Mouse (Mus musculus): ENCODE measurements around the gene Rnf115. TPM values are rescaled to one million over a fixed set of nuclear protein-coding genes. Genes with fewer than 3 reads are reported as not detected.

Gene Rnf115
- polyA plus RNA-seq, 1 experiment from 2014 or later: 46.1 TPM

- WGBS: under 1% methylated on average over 35 of the region's 35 CpGs
- H3K4me1 ChIP-seq (replicated peaks): peaks cover 13% of the 10 kb centered on the region; the same call in 1 of the 2 replicates
- peak within 1 kb of the TSS; percentile 87 for H3K9ac ChIP-seq
- H3K27ac ChIP-seq: peak within 1 kb of the TSS; percentile 95
- no peaks in the 10 kb centered on the region for H3K9me3 ChIP-seq
- peak; percentile 87 for ATAC-seq
- H3K4me2 ChIP-seq (replicated peaks): peak within 1 kb of the TSS; percentile 89
- no peaks in the 10 kb centered on the region for H3K27me3 ChIP-seq (replicated peaks)
- H3K36me3 ChIP-seq: peaks cover 6% of the 10 kb centered on the region; the same call in 1 of the 2 replicates
- peak within 1 kb of the TSS; percentile 91 for H3K4me3 ChIP-seq (replicated peaks)
Observed at GRCm38 (mm10) chr3:96696198-96696765, 31.2 kb upstream of the Rnf115 start, which contains the start of gene Pias3. Gene Pias3, plus strand, starts transcription at chr3:96696384.

DNA sequence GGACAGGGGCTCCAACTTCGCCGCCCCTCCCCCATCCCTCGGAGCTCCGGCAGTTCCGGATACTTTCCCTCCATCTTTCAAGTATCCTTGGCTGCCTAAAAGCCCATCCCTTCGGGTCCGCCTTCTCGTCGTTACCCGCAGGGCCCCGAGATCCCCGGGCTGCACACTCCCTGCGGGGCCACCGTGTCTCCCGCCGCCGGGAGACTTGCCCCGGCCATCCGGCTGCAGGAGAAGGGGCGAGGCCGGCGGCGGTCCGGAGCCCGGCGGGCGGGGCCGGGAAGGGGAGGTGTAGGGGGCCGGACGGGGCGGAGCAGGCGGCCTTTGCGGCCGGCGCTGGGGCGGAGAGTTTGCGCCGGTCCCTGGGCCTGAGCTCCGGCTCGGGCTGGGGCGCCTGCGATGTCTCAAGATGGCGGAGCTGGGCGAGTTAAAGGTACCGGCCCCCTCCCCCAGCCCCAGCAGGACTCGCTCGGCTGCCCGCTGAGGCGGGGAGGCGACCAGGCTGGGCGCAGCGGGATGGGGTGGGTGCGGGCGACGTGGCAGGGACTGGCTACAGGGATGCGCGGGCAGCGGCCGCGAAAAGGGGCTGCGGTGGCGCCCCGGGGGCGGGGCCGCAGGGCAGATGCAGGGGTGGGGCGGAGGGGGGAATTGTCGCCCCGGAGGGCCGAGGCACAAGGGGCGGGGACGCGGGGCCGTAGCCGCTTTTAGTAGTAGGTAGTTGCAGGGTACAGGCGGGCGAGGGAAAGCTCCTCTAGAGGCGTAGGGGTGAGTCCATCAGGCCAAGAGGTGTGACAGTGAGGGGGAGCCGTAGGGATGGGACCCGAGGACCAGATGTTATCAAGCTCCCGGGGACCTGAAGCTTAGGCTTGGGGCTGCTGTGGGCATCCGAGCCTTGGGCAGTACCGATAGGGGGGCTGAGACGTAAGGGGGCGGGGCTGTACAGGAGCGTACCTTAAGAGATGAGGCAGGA is 30.4 kb upstream of the Rnf115 start:
- H3K9ac ChIP-seq: peak overlapping the region; percentile 87
- WGBS: under 1% methylated on average over 80 of the region's 85 CpGs

GRCm38 (mm10) chr3:96698993-96699690 is 28.3 kb upstream of the Rnf115 start:
- WGBS: 55% methylated on average over 19 of the region's 19 CpGs

More for the DNA sequence above, 30.4 kb upstream of the Rnf115 start:
- Histone ChIP-seq H3K36me3 (peaks cover 13% of the 10 kb centered on the region; the same call in 1 of the 2 replicates), H3K27ac (peak overlapping the region; percentile 95), H3K4me1 (replicated peaks) (peaks cover 13% of the 10 kb centered on the region; the same call in 1 of the 2 replicates), H3K4me3 (replicated peaks) (peak overlapping the region; percentile 91), H3K9me3 (no peaks in the 10 kb centered on the region), H3K27me3 (replicated peaks) (no peaks in the 10 kb centered on the region), H3K4me2 (replicated peaks) (peak overlapping the region; percentile 89)
- peak; percentile 97 for ATAC-seq

DNA sequence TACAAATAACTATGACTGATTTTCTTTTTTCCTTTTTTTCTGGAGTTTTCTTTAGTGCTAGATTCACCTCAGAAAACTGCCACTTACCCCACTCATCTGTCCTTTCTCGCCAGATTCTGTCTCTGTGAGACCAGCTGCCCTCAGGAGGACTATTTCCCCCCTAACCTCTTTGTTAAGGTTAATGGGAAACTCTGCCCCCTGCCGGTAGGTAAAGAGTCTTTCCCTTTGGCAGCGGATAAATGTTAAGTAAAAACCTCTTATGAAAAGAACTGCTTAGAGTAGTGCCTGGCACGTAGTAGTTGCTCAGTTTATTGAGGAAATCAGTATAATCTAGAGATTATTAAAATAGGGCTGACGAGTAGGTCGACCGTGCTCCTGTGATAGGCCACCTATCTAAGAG is 27.1 kb upstream of the Rnf115 start:
- ATAC-seq: no peak
- WGBS: 60% methylated on average over 7 of the region's 7 CpGs
- Histone ChIP-seq H3K36me3 (peaks cover 40% of the 10 kb centered on the region), H3K27me3 (replicated peaks) (no peaks in the 10 kb centered on the region), H3K27ac (no peak overlapping the region), H3K4me3 (replicated peaks) (no peak overlapping the region), H3K4me1 (replicated peaks) (peaks cover 13% of the 10 kb centered on the region; the same call in 1 of the 2 replicates), H3K9ac (no peak overlapping the region), H3K4me2 (replicated peaks) (no peak overlapping the region), H3K9me3 (no peaks in the 10 kb centered on the region)

More at GRCm38 (mm10) chr3:96698993-96699690, 28.3 kb upstream of the Rnf115 start:
- no peak overlapping the region for H3K9ac ChIP-seq
- peaks cover 13% of the 10 kb centered on the region; the same call in 1 of the 2 replicates for H3K4me1 ChIP-seq (replicated peaks)
- no peak overlapping the region for H3K4me2 ChIP-seq (replicated peaks)
- no peaks in the 10 kb centered on the region for H3K27me3 ChIP-seq (replicated peaks)
- H3K27ac ChIP-seq: no peak overlapping the region
- ATAC-seq: no peak
- no peak overlapping the region for H3K4me3 ChIP-seq (replicated peaks)
- no peaks in the 10 kb centered on the region for H3K9me3 ChIP-seq
- peaks cover 29% of the 10 kb centered on the region for H3K36me3 ChIP-seq

GRCm38 (mm10) chr3:96701003-96701402 is 26.5 kb upstream of the Rnf115 start:
- ATAC-seq: no peak
- 90% methylated on average over 4 of the region's 4 CpGs for WGBS
- H3K27me3 ChIP-seq (replicated peaks): no peaks in the 10 kb centered on the region
- H3K4me3 ChIP-seq (replicated peaks): no peak overlapping the region
- H3K9me3 ChIP-seq: no peaks in the 10 kb centered on the region
- no peak overlapping the region for H3K4me2 ChIP-seq (replicated peaks)
- H3K4me1 ChIP-seq (replicated peaks): peaks cover 10% of the 10 kb centered on the region; the same call in 1 of the 2 replicates
- H3K9ac ChIP-seq: no peak overlapping the region
- no peak overlapping the region for H3K27ac ChIP-seq
- peaks cover 40% of the 10 kb centered on the region for H3K36me3 ChIP-seq

- no peak overlapping the region for H3K4me3 ChIP-seq (replicated peaks)
- H3K27ac ChIP-seq: no peak overlapping the region
- no peaks in the 10 kb centered on the region for H3K9me3 ChIP-seq
- ATAC-seq: no peak
- peaks cover 40% of the 10 kb centered on the region for H3K36me3 ChIP-seq
- 70% methylated on average over 11 of the region's 11 CpGs for WGBS
- no peaks in the 10 kb centered on the region for H3K27me3 ChIP-seq (replicated peaks)
- H3K4me1 ChIP-seq (replicated peaks): peaks cover 5% of the 10 kb centered on the region; the same call in 1 of the 2 replicates
- H3K4me2 ChIP-seq (replicated peaks): no peak overlapping the region
- H3K9ac ChIP-seq: no peak overlapping the region
Observed at GRCm38 (mm10) chr3:96704778-96705177, 22.7 kb upstream of the Rnf115 start.

- Histone ChIP-seq H3K4me2 (replicated peaks) (no peak overlapping the region), H3K4me3 (replicated peaks) (no peak overlapping the region), H3K36me3 (peaks cover 42% of the 10 kb centered on the region), H3K9me3 (no peaks in the 10 kb centered on the region), H3K9ac (no peak overlapping the region), H3K27ac (no peak overlapping the region), H3K27me3 (replicated peaks) (no peaks in the 10 kb centered on the region), H3K4me1 (replicated peaks) (peaks cover 5% of the 10 kb centered on the region; the same call in 1 of the 2 replicates)
- no peak for ATAC-seq
- 88% methylated on average over 11 of the region's 11 CpGs for WGBS
Observed at GRCm38 (mm10) chr3:96706217-96706616, 21.2 kb upstream of the Rnf115 start.

GRCm38 (mm10) chr3:96706984-96707383 is 20.5 kb upstream of the Rnf115 start:
- Histone ChIP-seq H3K4me1 (replicated peaks) (peaks cover 5% of the 10 kb centered on the region; the same call in 1 of the 2 replicates), H3K4me2 (replicated peaks) (no peak overlapping the region), H3K4me3 (replicated peaks) (no peak overlapping the region), H3K9ac (no peak overlapping the region), H3K36me3 (peaks cover 37% of the 10 kb centered on the region), H3K27me3 (replicated peaks) (no peaks in the 10 kb centered on the region), H3K9me3 (no peaks in the 10 kb centered on the region), H3K27ac (no peak overlapping the region)
- WGBS: 72% methylated on average over 7 of the region's 7 CpGs
- ATAC-seq: no peak

DNA sequence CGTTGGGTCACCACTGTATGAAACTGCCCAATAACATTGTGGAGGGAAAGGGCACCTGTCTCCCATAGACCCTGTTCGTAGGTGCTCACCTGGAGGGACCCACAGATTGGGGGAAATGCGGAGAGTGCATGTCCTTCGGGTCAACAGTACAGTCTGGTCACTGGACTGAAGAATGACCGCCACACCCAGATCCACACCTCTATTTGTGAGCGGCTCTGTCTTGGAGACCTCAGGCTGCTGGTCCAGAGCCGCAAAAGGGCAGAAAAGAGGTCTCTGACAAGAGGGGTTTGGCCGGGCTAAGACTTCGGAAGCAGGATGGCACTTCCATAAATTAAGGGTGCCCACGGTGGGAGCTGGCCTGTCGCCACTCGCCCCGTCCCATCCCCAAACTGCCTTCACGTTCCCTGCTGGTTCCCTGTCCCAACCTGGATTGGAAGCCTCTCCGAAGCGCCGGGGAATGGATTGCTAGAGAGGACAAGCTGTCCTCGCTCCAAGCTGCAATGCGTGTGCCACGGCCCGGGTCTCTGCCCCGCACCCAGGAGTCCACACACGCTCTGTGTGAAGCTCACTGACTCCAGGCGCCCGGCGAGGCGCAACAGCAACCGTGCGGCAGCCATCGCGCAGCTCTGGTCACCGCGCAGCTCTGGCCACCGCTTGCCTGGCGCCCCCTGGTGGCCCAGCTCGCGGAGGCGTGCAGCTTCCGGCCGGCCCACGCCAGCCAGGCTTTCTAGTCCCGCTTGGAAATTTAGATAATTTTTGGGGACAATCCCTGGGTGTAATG is 19.4 kb upstream of the Rnf115 start, which contains the start of gene Nudt17:
Gene Nudt17, minus strand, starts transcription at position 660 of the 781 bp plus-strand sequence.
- Histone ChIP-seq H3K4me2 (replicated peaks) (peak within 1 kb of the TSS; percentile 100), H3K9ac (peak within 1 kb of the TSS; percentile 65), H3K9me3 (no peaks in the 10 kb centered on the region), H3K27ac (no peak within 1 kb of the TSS), H3K4me1 (replicated peaks) (peaks cover 5% of the 10 kb centered on the region; the same call in 1 of the 2 replicates), H3K27me3 (replicated peaks) (no peaks in the 10 kb centered on the region), H3K4me3 (replicated peaks) (peak within 1 kb of the TSS; percentile 54), H3K36me3 (peaks cover 33% of the 10 kb centered on the region)
- peak; percentile 91 for ATAC-seq
- 4% methylated on average over 42 of the region's 42 CpGs for WGBS

- 55% methylated on average over 2 of the region's 2 CpGs for WGBS
- Histone ChIP-seq H3K9ac (no peak overlapping the region), H3K27ac (no peak overlapping the region), H3K36me3 (peaks cover 32% of the 10 kb centered on the region), H3K4me3 (replicated peaks) (no peak overlapping the region), H3K4me2 (replicated peaks) (peak overlapping the region; percentile 100; the same call in 1 of the 2 replicates), H3K4me1 (replicated peaks) (peaks cover 5% of the 10 kb centered on the region; the same call in 1 of the 2 replicates), H3K27me3 (replicated peaks) (no peaks in the 10 kb centered on the region), H3K9me3 (no peaks in the 10 kb centered on the region)
- peak; percentile 24; the same call in 1 of the 2 replicates for ATAC-seq
Observed at GRCm38 (mm10) chr3:96708684-96709064, 18.8 kb upstream of the Rnf115 start.

- Histone ChIP-seq H3K4me2 (replicated peaks) (no peak overlapping the region), H3K36me3 (peaks cover 40% of the 10 kb centered on the region), H3K9ac (no peak overlapping the region), H3K4me3 (replicated peaks) (no peak overlapping the region), H3K27ac (no peak overlapping the region), H3K27me3 (replicated peaks) (no peaks in the 10 kb centered on the region), H3K9me3 (no peaks in the 10 kb centered on the region), H3K4me1 (replicated peaks) (no peaks in the 10 kb centered on the region)
- WGBS: 78% methylated on average over 5 of the region's 5 CpGs
- ATAC-seq: no peak
Observed at GRCm38 (mm10) chr3:96714286-96714685, 13.2 kb upstream of the Rnf115 start.

All from intestine, embryonic 15.5 days (tissue).